Mouse (Mus musculus) regulatory T cell (primary cell): ENCODE measurements around the gene Mtr.

Experiments used
- in situ Hi-C: fragments of 300-600 bp; cut with MboI, MseI; formaldehyde crosslinking; loops from one replicate; pipeline ENCODE4 v1.15.1; 2025; ENCODE audit warnings: high pct_unique_total_duplicates

The Mtr gene

GRCm38 (mm10) chr13:12243991-12244390 lies 13.9 kb downstream of the Mtr start:
- in situ Hi-C loops: no loop called here

GRCm38 (mm10) chr13:12232141-12232540 lies 25.8 kb downstream of the Mtr start:
- in situ Hi-C loops: no loop called here

- in situ Hi-C loops: no loop called here
Measured at GRCm38 (mm10) chr13:12228248-12228647, 29.7 kb downstream of the Mtr start.

GRCm38 (mm10) chr13:12227606-12228005 lies 30.3 kb downstream of the Mtr start:
- in situ Hi-C loops: no loop called here

- in situ Hi-C loops: loop anchor here (25.0 kb wide), 1 partner anchor 169 kb away; the partner anchor contains the start of gene Heatr1
Measured at GRCm38 (mm10) chr13:12218603-12219002, 39.3 kb downstream of the Mtr start.

GRCm38 (mm10) chr13:12214922-12215321 lies 43.0 kb downstream of the Mtr start:
- in situ Hi-C loops: loop anchor here (25.0 kb wide), 1 partner anchor 172 kb away; the partner anchor contains the start of gene Heatr1

GRCm38 (mm10) chr13:12211058-12211457 lies 46.9 kb downstream of the Mtr start:
- in situ Hi-C loops: loop anchor here (25.0 kb wide), 1 partner anchor 176 kb away; the partner anchor contains the start of gene Heatr1

GRCm38 (mm10) chr13:12210023-12210762 lies 47.7 kb downstream of the Mtr start:
- in situ Hi-C loops: loop anchor here (25.0 kb wide), 1 partner anchor 177 kb away; the partner anchor contains the start of gene Heatr1

- in situ Hi-C loops: loop anchor here (25.0 kb wide), 1 partner anchor 187 kb away; the partner anchor contains the start of gene Heatr1
Measured at GRCm38 (mm10) chr13:12200372-12200771, 57.5 kb downstream of the Mtr start.

GRCm38 (mm10) chr13:12198486-12198885 lies 59.4 kb downstream of the Mtr start:
- in situ Hi-C loops: no loop called here

GRCm38 (mm10) chr13:12196861-12197260 lies 61.1 kb downstream of the Mtr start:
- in situ Hi-C loops: no loop called here

GRCm38 (mm10) chr13:12196012-12196411 lies 61.9 kb downstream of the Mtr start:
- in situ Hi-C loops: no loop called here

- in situ Hi-C loops: no loop called here
Measured at GRCm38 (mm10) chr13:12194942-12195662, 62.8 kb downstream of the Mtr start.

GRCm38 (mm10) chr13:12189219-12189618 lies 68.7 kb downstream of the Mtr start:
- in situ Hi-C loops: no loop called here

GRCm38 (mm10) chr13:12188804-12189203 lies 69.1 kb downstream of the Mtr start:
- in situ Hi-C loops: no loop called here

GRCm38 (mm10) chr13:12179481-12179880 lies 78.4 kb downstream of the Mtr start:
- in situ Hi-C loops: no loop called here

- in situ Hi-C loops: no loop called here
Measured at GRCm38 (mm10) chr13:12176761-12177160, 81.2 kb downstream of the Mtr start.

GRCm38 (mm10) chr13:12175988-12176736 lies 81.8 kb downstream of the Mtr start:
- in situ Hi-C loops: no loop called here

- in situ Hi-C loops: no loop called here
Measured at GRCm38 (mm10) chr13:12167276-12167675, 90.6 kb downstream of the Mtr start.

GRCm38 (mm10) chr13:12166386-12166785 lies 91.5 kb downstream of the Mtr start:
- in situ Hi-C loops: no loop called here

GRCm38 (mm10) chr13:12165461-12166058 lies 92.4 kb downstream of the Mtr start:
- in situ Hi-C loops: no loop called here
